Mouse (Mus musculus) Muller cell, postnatal 12 days (primary cell): ENCODE data around the gene Dnmt3b.
A peak's percentile ranks its signal among the peaks of the same experiment; 100 is the strongest.
"Not testable (repeated sequence)": the region's sequence is repeated elsewhere in the genome, so short reads cannot be mapped to it uniquely, and the experiment has no call there.

Experiments
- DNase-seq: peaks from one replicate; pipeline ENCODE4 v3.0.0-alpha.2; 2015; ENCODE audit errors: inconsistent ontology term

Dnmt3b gene

DNA sequence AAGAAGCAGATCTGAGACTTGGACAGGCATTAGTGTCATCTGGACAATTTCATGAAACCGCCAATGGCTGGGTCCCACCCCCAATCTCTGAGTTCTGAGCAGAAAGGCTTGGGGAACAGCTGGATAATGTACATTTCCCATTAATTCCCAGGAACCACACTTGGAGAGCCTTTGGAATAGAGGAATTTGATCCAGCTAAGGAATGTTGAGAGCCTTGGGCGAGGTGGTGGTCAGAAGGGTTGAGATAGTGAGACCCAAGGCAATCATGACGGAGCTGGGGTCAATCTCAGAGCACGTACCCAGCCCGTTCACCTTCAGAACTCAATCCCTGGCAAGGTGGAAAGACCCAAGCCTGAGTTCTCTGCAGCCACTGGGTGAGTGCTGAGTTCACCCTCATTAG is 16.0 kb upstream of the Dnmt3b start:
- DNase-seq = no peak

DNA sequence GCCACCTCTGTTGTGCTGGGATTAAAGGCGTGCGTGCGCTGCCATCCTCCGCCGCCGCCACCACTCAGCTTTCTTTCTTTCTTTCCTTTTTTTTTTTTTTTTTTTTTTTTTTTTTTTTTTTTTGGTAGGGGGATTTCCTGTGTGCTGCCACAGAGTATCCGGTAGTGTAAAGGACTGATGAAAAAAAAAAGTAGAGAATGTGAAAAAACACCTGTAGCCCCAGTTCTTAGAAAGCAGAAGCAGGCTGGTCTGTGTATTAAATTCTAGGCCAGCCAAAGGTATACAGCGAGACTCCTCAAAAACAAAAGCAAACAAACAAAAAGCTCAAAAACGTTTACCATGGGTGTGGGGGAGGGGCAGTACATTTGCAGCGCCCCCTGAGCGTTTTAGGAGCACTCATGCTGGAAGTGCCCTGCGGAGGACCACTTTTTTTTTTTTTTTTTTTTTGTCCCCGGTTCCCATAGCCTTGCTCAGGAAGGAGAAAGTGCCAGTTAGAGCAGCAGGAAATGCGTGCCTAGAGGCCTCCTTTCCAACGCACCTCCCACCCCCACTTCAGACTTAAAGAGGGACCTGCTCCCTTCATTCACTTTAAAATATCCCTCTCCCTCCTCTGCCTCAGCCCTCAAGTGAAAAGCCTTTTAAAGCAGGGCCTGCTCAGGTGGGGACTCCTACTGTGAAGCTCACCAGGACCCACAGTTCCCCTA is 10.1 kb upstream of the Dnmt3b start:
- no peak for DNase-seq

- no peak for DNase-seq
These were observed 6.8 kb upstream of the Dnmt3b start for GRCm38 (mm10) chr2:153642496-153642895.

- no peak for DNase-seq
These were observed 6.3 kb upstream of the Dnmt3b start for GRCm38 (mm10) chr2:153642999-153643398.

DNA sequence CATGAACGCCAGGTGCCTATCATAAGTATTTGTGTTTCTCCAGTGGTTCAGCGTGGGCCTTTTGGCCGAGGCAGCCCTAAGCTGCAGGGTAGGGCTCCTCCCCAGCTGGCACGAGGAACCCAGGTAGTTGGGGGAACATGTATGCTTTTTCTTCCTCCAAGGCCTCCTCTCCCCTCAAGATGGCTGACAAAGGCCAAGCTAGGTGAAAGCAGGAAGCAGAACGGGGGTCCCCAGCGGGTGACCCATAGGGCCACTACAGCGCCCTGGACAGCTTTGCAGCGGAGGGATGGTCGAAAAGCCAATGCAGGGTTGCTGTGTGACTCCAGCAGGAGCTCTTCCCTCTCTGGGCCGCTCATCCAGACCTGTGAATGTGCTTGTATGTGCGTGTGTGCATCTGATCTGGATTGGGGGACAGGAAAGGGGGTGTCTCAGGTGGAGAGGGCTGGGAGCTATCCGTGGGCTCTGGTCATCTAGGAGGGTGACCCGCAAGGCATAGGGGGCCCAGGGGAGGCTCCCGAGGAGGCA is 415 bp upstream of the Dnmt3b start:
- DNase-seq = no peak

- DNase-seq = no peak
These were observed 901 bp downstream of the Dnmt3b start for GRCm38 (mm10) chr2:153650014-153650687.

- no peak for DNase-seq
These were observed 2.4 kb downstream of the Dnmt3b start for GRCm38 (mm10) chr2:153651681-153652080.

GRCm38 (mm10) chr2:153657659-153658058 is 8.4 kb downstream of the Dnmt3b start:
- not testable (repeated sequence) for DNase-seq

DNA sequence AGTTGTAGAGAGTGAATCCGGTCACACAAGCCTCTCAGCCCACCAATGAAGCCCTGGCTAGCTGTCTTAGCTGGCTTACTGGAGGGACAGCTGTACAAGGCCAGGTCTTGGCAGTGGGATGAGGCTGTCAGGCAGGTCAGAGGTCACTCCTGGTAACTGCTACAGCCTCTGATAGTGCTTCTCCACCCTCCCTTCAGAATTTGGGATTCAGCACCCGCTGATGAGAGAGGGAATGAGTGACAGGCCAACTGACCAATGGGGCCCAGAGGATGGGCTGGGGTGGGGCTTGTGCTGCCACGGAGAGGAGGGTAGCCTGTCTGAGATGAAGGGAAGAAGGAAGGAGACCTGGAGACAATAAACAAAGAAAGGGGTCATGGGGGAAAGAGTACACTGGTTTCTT is 11.4 kb downstream of the Dnmt3b start:
- DNase-seq = no peak

DNA sequence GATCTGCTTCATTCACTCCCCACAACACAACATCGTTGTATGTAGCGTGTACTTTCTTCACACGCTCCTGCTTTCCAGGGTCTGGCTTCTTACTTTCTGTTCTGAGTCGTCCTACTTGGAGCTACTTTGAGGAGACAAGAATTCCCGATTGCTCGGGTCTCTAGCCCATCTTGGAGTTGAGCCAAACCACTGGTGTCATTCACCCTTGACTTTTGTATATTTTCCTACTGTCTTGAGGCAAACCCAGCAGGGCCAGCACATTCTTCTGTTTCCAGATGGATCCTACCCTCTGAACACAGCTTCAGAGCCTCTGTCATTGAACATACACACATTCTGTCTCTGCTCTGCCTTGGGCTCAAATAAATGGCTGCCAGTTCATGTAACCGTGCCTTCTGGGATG is 16.2 kb downstream of the Dnmt3b start:
- DNase-seq = no peak

DNA sequence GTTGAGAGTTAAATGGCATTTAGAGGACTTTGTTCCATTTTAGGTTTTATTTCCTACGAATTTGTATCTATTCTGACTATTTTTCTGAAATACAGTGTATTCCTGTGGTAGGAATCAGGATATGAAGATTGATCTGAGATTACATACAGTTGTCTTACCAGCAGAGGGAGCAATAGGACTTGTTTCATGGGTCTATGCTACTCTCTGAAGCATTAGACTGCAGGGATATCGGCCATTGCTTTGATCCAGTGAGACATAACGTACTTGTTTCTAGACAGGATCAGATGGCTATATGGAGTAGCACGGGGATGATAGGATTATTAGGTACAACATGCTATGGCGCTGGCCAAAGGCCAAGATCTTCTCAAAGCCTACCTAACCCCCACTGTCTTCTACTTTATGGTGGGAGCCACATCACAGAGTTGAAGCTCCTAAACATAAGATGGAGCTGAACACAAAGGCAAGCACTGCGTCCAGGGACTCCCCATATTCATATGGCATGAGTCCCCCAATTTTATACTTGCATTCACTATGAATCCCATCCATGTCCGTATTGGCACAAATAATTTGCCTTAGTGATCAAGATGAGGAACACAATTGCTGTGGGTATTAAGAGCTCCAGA is 19.6 kb downstream of the Dnmt3b start:
- DNase-seq = peak; percentile 34

DNA sequence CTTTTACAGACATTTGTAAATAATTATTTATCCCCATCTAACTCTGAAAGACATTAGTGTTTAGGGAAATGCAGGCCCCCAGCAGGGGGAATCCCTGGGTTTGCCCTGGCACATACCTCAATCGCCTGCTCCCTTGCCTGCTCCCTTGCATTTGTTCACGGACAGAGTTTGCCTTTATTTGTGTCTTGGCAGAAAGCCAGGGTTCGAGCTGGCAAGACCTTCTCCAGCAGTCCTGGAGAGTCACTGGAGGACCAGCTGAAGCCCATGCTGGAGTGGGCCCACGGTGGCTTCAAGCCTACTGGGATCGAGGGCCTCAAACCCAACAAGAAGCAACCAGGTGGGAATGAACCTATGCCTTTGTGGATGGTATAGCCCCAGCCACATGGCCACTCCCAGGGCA is 20.9 kb downstream of the Dnmt3b start:
- peak; percentile 36 for DNase-seq

DNA sequence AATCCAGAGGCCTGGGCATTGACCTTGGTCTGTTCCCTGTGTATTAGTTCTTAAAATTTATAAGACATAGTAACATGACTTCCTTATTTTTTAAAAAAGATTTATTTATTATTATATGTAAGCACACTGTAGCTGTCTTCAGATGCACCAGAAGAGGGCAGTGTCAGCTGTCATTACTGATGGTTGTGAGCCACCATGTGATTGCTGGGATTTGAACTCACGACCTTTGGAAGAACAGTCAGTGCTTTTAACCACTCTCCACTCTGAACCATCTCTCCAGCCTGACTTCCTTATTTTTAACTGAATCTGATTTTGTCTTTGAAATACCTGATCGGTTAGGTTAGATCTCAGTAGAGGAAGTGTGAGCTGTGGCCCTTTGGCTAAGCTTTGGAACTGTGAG is 23.4 kb downstream of the Dnmt3b start:
- DNase-seq = no peak

DNA sequence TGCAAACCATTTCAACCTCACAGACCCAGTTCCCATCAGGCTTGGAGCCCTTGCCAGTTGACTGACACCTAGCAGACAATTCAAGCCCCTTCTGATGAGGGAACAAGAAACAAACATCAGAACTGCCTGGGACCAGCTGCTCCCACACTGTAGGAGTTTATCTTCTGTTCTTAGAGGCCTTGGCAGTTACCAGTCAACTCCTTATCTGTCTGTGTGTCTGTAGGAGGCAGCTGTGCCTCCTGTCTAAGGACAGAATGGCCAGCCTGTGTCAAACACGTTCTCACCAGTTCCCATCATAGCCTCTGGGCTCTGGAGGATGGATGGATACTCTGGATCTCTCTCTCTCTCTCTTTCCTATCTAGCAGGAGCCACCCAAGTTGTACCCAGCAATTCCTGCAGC is 26.1 kb downstream of the Dnmt3b start:
- DNase-seq = not testable (repeated sequence)

DNA sequence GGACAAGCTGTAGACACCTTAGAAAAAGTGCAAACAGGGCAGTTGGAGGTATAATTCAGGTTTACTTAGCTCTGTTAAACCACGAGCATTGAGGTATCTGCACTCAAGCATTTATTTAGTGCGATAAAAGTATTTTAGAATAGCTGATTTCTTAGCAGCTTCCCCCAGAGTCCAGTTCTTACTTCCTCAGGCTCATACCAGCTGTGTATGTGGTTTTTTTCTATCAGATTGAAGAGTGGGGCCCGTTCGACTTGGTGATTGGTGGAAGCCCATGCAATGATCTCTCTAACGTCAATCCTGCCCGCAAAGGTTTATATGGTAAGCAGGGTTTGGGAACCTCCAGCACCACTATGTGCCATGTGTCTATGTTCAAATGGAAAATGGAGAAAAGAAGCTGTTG is 27.7 kb downstream of the Dnmt3b start:
- no peak for DNase-seq

DNA sequence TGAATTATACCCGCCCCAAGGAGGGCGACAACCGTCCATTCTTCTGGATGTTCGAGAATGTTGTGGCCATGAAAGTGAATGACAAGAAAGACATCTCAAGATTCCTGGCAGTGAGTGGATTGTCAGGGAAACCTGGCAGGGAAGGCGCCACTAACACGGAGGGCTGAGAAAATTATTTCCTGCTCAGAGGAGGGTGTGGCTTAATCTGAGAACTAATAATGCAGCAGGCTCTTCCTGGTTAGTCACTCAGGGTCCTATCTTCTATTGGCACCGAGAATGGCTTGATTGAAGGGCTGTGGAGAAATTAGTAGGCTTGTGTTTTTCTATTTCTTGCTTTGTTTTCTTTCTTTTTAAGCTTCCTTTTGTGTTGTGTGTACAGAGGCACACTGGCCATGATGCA is 28.3 kb downstream of the Dnmt3b start:
- no peak for DNase-seq

- DNase-seq = peak; percentile 10
These were observed 30.7 kb downstream of the Dnmt3b start for GRCm38 (mm10) chr2:153679959-153680358.

DNA sequence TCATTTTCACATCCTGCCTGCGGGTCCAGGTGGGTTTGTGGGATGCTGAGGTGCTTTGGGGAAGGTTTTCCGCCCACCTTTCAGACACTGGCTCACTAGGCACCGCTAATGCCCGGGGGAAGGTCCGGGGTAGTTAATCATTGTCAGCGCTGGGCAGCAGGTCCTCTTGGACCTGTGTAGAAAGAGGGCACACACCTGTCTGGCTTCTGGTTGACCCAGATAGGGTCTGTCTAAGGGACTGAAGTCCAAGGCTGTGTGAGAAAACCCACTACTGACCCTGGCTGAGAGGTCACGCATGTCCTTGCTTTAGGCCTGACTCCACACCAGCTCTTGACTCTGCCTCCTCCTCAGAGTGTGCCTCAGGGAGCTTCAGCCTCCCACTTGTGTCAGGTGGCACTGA is 44.2 kb downstream of the Dnmt3b start:
- not testable (repeated sequence) for DNase-seq

GRCm38 (mm10) chr2:153694462-153695085 is 45.3 kb downstream of the Dnmt3b start:
- DNase-seq = no peak

GRCm38 (mm10) chr2:153696352-153696751 is 47.1 kb downstream of the Dnmt3b start, which contains the start of gene Dnmt3c:
Dnmt3c (plus strand) TSS chr2:153696652.
- no peak for DNase-seq

GRCm38 (mm10) chr2:153703389-153703788 is 54.1 kb downstream of the Dnmt3b start:
- no peak for DNase-seq

- DNase-seq = peak; percentile 33
These were observed 61.6 kb downstream of the Dnmt3b start for GRCm38 (mm10) chr2:153710701-153711330.
